Mouse (Mus musculus) right cerebral cortex, postnatal 10 days (tissue): ENCODE data around the gene Gm5728.
"Not testable (repeated sequence)": the region's sequence is repeated elsewhere in the genome, so short reads cannot be mapped to it uniquely, and the experiment has no call there.

Experiments
- DNase-seq, 2 experiments: peaks; one replicate each; pipeline ENCODE4 v3.0.0; 2021; ENCODE audit warnings: low spot score in 2 of 2

Gene Gm5728

GRCm38 (mm10) chr7:20375310-20375709 is at the start of gene Gm5728:
TSS of gene Gm5728 (minus strand) at chr7:20375410.
- not testable (repeated sequence) for DNase-seq

- not testable (repeated sequence) for DNase-seq
Measured at GRCm38 (mm10) chr7:20417642-20418041, 42.4 kb upstream of the Gm5728 start, which contains the start of gene Vmn1r100. TSS of gene Vmn1r100 (plus strand) at chr7:20417942.

DNA sequence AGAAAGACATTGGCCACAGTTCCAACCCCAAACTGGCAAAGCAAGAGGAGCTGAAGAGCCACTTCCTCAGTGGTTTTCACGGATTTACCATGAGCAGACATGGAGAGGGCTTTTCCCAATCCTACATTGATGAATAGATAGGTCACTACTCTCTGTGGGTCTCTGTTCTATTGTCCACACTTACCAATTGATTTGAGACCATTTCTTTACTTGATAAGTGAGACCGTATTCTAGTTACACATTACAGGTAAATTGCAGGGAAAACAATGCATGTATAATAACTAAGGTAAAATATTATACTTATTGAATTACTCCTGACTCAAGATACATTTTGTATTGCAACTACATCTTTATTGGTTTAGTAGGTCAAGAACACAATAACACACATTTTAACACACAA is 41.2 kb downstream of the Gm5728 start, which contains the start of gene Gm4133:
TSS of gene Gm4133 (minus strand) at position 101 of the 400 bp plus-strand sequence.
- DNase-seq, result not testable (repeated sequence)
